Mouse (Mus musculus) stomach, postnatal 0 days (tissue): ENCODE measurements around the gene Eif5a.

Experiments
- CTCF ChIP-seq: IDR thresholded peaks from 2 replicates; pipeline ENCODE4 v1.5.1; 2016; ENCODE audit warnings: antibody characterized with exemption, low read depth, mild to moderate bottlenecking, moderate library complexity
- EP300 ChIP-seq: optimal IDR thresholded peaks from 2 replicates; pipeline ENCODE3; 2016; ENCODE audit warnings: antibody characterized with exemption

DNA sequence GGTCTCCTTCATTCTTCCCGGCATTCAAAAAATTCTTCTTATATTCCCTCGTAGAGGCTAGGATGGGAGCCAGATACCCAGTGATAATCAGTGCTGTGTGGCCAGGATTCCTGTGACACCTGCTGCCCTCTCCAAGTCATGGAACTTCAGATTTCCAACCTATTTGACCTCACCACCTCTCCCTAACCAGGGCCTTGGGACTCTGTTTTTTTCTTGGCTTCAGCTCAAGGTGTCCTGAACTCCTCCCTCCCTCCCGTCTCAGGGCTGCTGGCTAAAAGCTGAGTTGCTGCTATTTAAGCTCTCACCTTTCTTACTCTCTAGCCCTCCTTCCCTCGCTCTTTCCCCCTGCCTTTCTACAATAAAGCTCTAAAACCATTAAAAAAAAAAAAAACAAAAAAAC, 21.9 kb downstream of the Eif5a start:
- no peak for TF ChIP-seq CTCF
- TF ChIP-seq EP300: no peak
